Mouse (Mus musculus): ENCODE measurements around the gene Olfr829. TPM values are rescaled to one million over a fixed set of nuclear protein-coding genes. Genes with fewer than 3 reads are reported as not detected.

The Olfr829 gene
- total RNA-seq (2012; rRNA removed) (0.04 TPM in 1 of 2 replicates, not detected in the other), polyA plus RNA-seq (2012; ENCODE audit: insufficient read depth in 1 of 2, insufficient read length in 2 of 2, low read depth in 1 of 2, low replicate concordance in 2 of 2, missing spikeins in 1 of 2) (not detected)

- Histone ChIP-seq H3K4me3 (ENCODE audit: control insufficient read depth in 1 of 2, insufficient read depth in 1 of 2, low read depth in 2 of 2, low read length in 2 of 2) (no peak within 1 kb of the TSS), H3K4me1 (ENCODE audit: control insufficient read depth in 1 of 2, insufficient read depth in 2 of 2, low read length in 2 of 2) (no peaks in the 10 kb centered on the region), H3K9me3 (replicated peaks; ENCODE audit: insufficient read depth, low read length) (no peaks in the 10 kb centered on the region), H3K9ac (ENCODE audit: control insufficient read depth, low read depth, low read length, poor library complexity, severe bottlenecking) (no peak within 1 kb of the TSS), H3K79me2 (ENCODE audit: control insufficient read depth, insufficient read depth, low read length, poor library complexity) (no peaks in the 10 kb centered on the region), H3K27ac (ENCODE audit: control insufficient read depth, low read depth, low read length) (no peak within 1 kb of the TSS), H3K36me3 (ENCODE audit: control insufficient read depth in 1 of 2, insufficient read depth in 2 of 2, low read length in 2 of 2) (no peaks in the 10 kb centered on the region), H3K27me3 (ENCODE audit: control insufficient read depth in 1 of 2, insufficient read depth in 2 of 2, low read length in 2 of 2) (no peaks in the 10 kb centered on the region)
- no peak for DNase-seq (ENCODE audit: low read depth, low spot score)
- no peak for TF ChIP-seq MYB (IDR thresholded peaks at IDR 0.05; ENCODE audit: low read depth, low read length)
- TF ChIP-seq NELFE (IDR thresholded peaks at IDR 0.05; ENCODE audit: low read depth, low read length): no peak
- TF ChIP-seq TAL1 (IDR thresholded peaks at IDR 0.05; ENCODE audit: low read length): no peak
- no peak for TF ChIP-seq MAFK (IDR thresholded peaks at IDR 0.05; ENCODE audit: borderline replicate concordance, low read depth, low read length)
- TF ChIP-seq ETS1 (IDR thresholded peaks at IDR 0.05; ENCODE audit: low read depth, low read length): no peak
- TF ChIP-seq TCF12 (IDR thresholded peaks at IDR 0.05; ENCODE audit: low read depth, low read length): no peak
- TF ChIP-seq CTCF (IDR thresholded peaks at IDR 0.05 in 2 of 3, conservative IDR thresholded peaks at IDR 0.05 in 1 of 3; ENCODE audit: control insufficient read depth in 1 of 3, insufficient read depth in 1 of 3, low read depth in 2 of 3, low read length in 3 of 3, poor library complexity in 1 of 3, severe bottlenecking in 1 of 3): no peak
- no peak for TF ChIP-seq BHLHE40 (IDR thresholded peaks at IDR 0.05; ENCODE audit: borderline replicate concordance, low read depth, low read length)
- TF ChIP-seq POLR2AphosphoS2 (IDR thresholded peaks at IDR 0.05; ENCODE audit: low read length): no peak
- no peak for TF ChIP-seq MAX (IDR thresholded peaks at IDR 0.05; ENCODE audit: low read length)
- TF ChIP-seq E2F4 (IDR thresholded peaks at IDR 0.05; ENCODE audit: borderline replicate concordance, low read depth, low read length): no peak
- TF ChIP-seq ZC3H11A (IDR thresholded peaks at IDR 0.05; ENCODE audit: low read depth, low read length): no peak
- TF ChIP-seq SIN3A (IDR thresholded peaks at IDR 0.05; ENCODE audit: low read length): no peak
- no peak for TF ChIP-seq USF2 (IDR thresholded peaks at IDR 0.05; ENCODE audit: borderline replicate concordance in 1 of 2, insufficient read depth in 1 of 2, low read depth in 1 of 2, low read length in 2 of 2)
- TF ChIP-seq SMC3 (IDR thresholded peaks at IDR 0.05; ENCODE audit: low read depth, low read length): no peak
- no peak for TF ChIP-seq POLR2A (IDR thresholded peaks at IDR 0.05; ENCODE audit: control insufficient read depth in 1 of 2, insufficient read depth in 1 of 2, low read depth in 1 of 2, low read length in 2 of 2, poor library complexity in 1 of 2)
- TF ChIP-seq USF1 (IDR thresholded peaks at IDR 0.05; ENCODE audit: low read depth, low read length): no peak
- no peak for TF ChIP-seq GATA1 (IDR thresholded peaks at IDR 0.05; ENCODE audit: low read depth, low read length)
These were observed at the start of gene Olfr829 for GRCm38 (mm10) chr9:18854633-18855032. Gene Olfr829 (plus strand): TSS chr9:18854933.

DNA sequence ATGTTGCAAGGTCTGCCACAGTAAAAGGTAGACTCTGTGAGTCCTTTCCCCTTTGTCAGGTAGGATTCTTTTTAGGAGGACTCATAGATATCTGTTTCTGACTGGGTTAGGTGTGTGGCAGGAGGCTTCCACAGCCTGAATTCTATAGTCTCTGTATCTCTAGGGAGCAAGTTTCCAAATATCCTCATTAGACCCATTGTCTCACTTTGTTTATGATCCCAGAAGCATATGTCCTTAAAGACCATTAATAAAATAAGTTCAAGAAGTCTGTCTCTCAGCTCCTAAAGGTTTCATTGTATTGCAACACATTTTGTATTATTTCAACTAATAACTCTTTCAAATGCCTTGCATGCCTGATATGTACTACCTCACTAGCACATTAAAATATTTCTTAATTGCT lies 35.3 kb upstream of the Olfr829 start, which contains the start of gene Olfr828:
Gene Olfr828 (minus strand): TSS at position 101 of the 400 bp plus-strand sequence.
- DNase-seq (ENCODE audit: low read depth, low spot score): no peak
- no peaks in the 10 kb centered on the region for H3K36me3 ChIP-seq (ENCODE audit: control insufficient read depth in 1 of 2, insufficient read depth in 2 of 2, low read length in 2 of 2)
- H3K9ac ChIP-seq (ENCODE audit: control insufficient read depth, low read depth, low read length, poor library complexity, severe bottlenecking): no peak within 1 kb of the TSS
- no peak within 1 kb of the TSS for H3K27ac ChIP-seq (ENCODE audit: control insufficient read depth, low read depth, low read length)
- no peak within 1 kb of the TSS for H3K4me3 ChIP-seq (ENCODE audit: control insufficient read depth in 1 of 2, insufficient read depth in 1 of 2, low read depth in 2 of 2, low read length in 2 of 2)
- no peaks in the 10 kb centered on the region for H3K79me2 ChIP-seq (ENCODE audit: control insufficient read depth, insufficient read depth, low read length, poor library complexity)
- no peak for TF ChIP-seq MAZ (IDR thresholded peaks at IDR 0.05; ENCODE audit: low read depth, low read length)
- no peak for TF ChIP-seq ZNF384 (IDR thresholded peaks at IDR 0.05; ENCODE audit: low read depth, low read length)
- TF ChIP-seq POLR2AphosphoS2 (IDR thresholded peaks at IDR 0.05; ENCODE audit: low read length): no peak
- no peak for TF ChIP-seq CTCF (IDR thresholded peaks at IDR 0.05 in 2 of 3, conservative IDR thresholded peaks at IDR 0.05 in 1 of 3; ENCODE audit: control insufficient read depth in 1 of 3, insufficient read depth in 1 of 3, low read depth in 2 of 3, low read length in 3 of 3, poor library complexity in 1 of 3, severe bottlenecking in 1 of 3)
- no peak for TF ChIP-seq TCF12 (IDR thresholded peaks at IDR 0.05; ENCODE audit: low read depth, low read length)
- no peak for TF ChIP-seq MAFK (IDR thresholded peaks at IDR 0.05; ENCODE audit: borderline replicate concordance, low read depth, low read length)
- TF ChIP-seq ETS1 (IDR thresholded peaks at IDR 0.05; ENCODE audit: low read depth, low read length): no peak
- TF ChIP-seq E2F4 (IDR thresholded peaks at IDR 0.05; ENCODE audit: borderline replicate concordance, low read depth, low read length): no peak
- TF ChIP-seq HCFC1 (IDR thresholded peaks at IDR 0.05; ENCODE audit: low read depth, low read length): no peak
- TF ChIP-seq KAT2A (conservative IDR thresholded peaks at IDR 0.05; ENCODE audit: low read depth, low read length): no peak
- no peak for TF ChIP-seq UBTF (IDR thresholded peaks at IDR 0.05; ENCODE audit: borderline replicate concordance, insufficient read depth, low read depth, low read length)
- no peak for TF ChIP-seq RCOR1 (IDR thresholded peaks at IDR 0.05; ENCODE audit: low read depth, low read length)
- no peak for TF ChIP-seq POLR2A (IDR thresholded peaks at IDR 0.05; ENCODE audit: control insufficient read depth in 1 of 2, insufficient read depth in 1 of 2, low read depth in 1 of 2, low read length in 2 of 2, poor library complexity in 1 of 2)
- no peak for TF ChIP-seq ZKSCAN1 (IDR thresholded peaks at IDR 0.05; ENCODE audit: low read depth, low read length)
- TF ChIP-seq SIN3A (IDR thresholded peaks at IDR 0.05; ENCODE audit: low read length): no peak
- TF ChIP-seq MAX (IDR thresholded peaks at IDR 0.05; ENCODE audit: low read length): no peak
- no peak for TF ChIP-seq EP300 (IDR thresholded peaks at IDR 0.05; ENCODE audit: low read depth in 1 of 2, low read length in 2 of 2)
- no peaks in the 10 kb centered on the region for H3K9me3 ChIP-seq (replicated peaks; ENCODE audit: insufficient read depth, low read length)
- no peaks in the 10 kb centered on the region for H3K4me1 ChIP-seq (ENCODE audit: control insufficient read depth in 1 of 2, insufficient read depth in 2 of 2, low read length in 2 of 2)
- no peaks in the 10 kb centered on the region for H3K27me3 ChIP-seq (ENCODE audit: control insufficient read depth in 1 of 2, insufficient read depth in 2 of 2, low read length in 2 of 2)
